Mouse (Mus musculus): ENCODE data around the gene Sh2d1b2. TPM values are rescaled to one million over a fixed set of nuclear protein-coding genes. Genes with fewer than 3 reads are reported as not detected.
A peak's percentile ranks its signal among the peaks of the same experiment; 100 is the strongest.

Gene Sh2d1b2
- total and polyA plus RNA-seq, 3 experiments: not detected

DNA sequence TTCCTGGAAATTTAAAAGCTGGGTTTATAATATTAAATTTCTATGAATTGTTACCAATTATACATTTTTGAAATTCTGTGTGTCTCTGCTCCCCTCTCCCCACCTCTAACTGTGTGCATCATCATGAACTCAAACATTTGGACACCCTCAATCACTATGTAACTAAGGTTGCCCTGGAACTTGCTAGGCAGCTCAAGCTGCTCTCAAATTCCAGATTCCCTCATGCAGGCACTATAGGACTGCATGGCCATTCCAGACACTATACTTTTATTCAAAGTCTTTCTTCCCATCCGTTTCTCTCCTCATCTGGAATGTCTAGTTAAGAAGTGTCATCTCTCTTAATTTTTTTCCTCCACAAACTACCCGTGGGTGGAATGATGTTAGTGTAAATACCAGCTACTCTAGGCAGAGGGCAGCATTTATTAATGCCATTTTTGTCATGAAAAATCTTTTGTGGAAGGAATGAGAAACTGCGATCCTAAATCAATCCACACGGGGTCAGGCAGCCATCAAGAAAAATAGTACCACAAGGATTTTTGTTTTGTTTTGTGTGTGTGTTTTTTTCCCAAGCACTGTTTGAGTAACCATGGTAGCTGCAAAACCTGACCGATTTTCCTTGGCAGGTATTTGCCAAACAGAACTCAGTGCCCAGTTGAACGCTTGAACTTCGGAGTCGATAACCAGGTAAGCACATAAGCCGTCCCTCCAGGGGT lies 59.8 kb downstream of the Sh2d1b2 start:
- WGBS: 27% methylated on average over 9 of the region's 9 CpGs
- peak in 1 of 2 experiments; percentile 9 for DNase-seq
- intact Hi-C loops (cut with DNase I): loop anchor here (1.0 to 5.0 kb wide), 2 partner anchors 321 to 545 kb away; no protein-coding TSS in a partner anchor

DNA sequence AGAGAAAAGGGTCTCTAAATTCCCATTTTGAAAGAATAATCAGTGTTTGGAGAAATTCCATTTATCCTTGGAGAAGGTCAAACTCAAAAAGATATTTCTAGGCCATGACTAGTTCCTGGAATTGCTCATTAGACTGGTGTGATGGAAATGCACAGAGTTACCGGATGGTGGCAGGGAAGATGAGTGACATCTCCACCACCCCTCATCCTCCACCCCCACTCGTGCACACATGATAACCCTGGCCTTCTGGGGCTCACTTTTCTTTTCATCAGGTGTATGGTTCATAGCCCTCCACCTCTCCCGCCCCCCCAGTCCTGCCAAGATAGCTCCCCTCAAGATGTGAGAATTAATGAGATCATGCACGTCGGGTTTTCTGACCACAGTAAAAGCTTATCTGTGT lies 60.7 kb downstream of the Sh2d1b2 start:
- Histone ChIP-seq H3K9ac (ENCODE audit: low read depth, low read length) (no peak overlapping the region), H3K4me3 (no peak overlapping the region), H3K79me2 (replicated peaks; ENCODE audit: control insufficient read depth, insufficient read depth, low read length) (no peaks in the 10 kb centered on the region), H3K4me1 (ENCODE audit: control insufficient read depth, insufficient read depth, low read length) (no peaks in the 10 kb centered on the region), H3K27me3 (ENCODE audit: control insufficient read depth, insufficient read depth, low read length) (no peaks in the 10 kb centered on the region), H3K27ac (no peak overlapping the region), H3K36me3 (ENCODE audit: control insufficient read depth, insufficient read depth, low read length) (no peaks in the 10 kb centered on the region)
- intact Hi-C loops (cut with DNase I): loop anchor here (5.0 kb wide), 1 partner anchor 544 kb away; no protein-coding TSS in a partner anchor
- DNase-seq: no peak
- 79% methylated on average over 5 of the region's 5 CpGs for whole genome bisulfite sequencing
- TF ChIP-seq EP300 (IDR thresholded peaks at IDR 0.05; ENCODE audit: insufficient read depth, low read depth, low read length) (no peak), POLR2A (IDR thresholded peaks at IDR 0.05; ENCODE audit: insufficient read depth, low read depth, low read length) (no peak), CTCF (IDR thresholded peaks at IDR 0.05) (no peak)

More for the DNA sequence above, 59.8 kb downstream of the Sh2d1b2 start:
- Histone ChIP-seq H3K27me3 (ENCODE audit: control insufficient read depth, insufficient read depth, low read length) (no peaks in the 10 kb centered on the region), H3K9ac (ENCODE audit: low read depth, low read length) (no peak overlapping the region), H3K4me3 (no peak overlapping the region), H3K27ac (no peak overlapping the region), H3K36me3 (ENCODE audit: control insufficient read depth, insufficient read depth, low read length) (no peaks in the 10 kb centered on the region), H3K4me1 (ENCODE audit: control insufficient read depth, insufficient read depth, low read length) (no peaks in the 10 kb centered on the region), H3K79me2 (replicated peaks; ENCODE audit: control insufficient read depth, insufficient read depth, low read length) (no peaks in the 10 kb centered on the region)
- peak; percentile 93 for TF ChIP-seq CTCF (IDR thresholded peaks at IDR 0.05)
- no peak for TF ChIP-seq POLR2A (IDR thresholded peaks at IDR 0.05; ENCODE audit: insufficient read depth, low read depth, low read length)

DNA sequence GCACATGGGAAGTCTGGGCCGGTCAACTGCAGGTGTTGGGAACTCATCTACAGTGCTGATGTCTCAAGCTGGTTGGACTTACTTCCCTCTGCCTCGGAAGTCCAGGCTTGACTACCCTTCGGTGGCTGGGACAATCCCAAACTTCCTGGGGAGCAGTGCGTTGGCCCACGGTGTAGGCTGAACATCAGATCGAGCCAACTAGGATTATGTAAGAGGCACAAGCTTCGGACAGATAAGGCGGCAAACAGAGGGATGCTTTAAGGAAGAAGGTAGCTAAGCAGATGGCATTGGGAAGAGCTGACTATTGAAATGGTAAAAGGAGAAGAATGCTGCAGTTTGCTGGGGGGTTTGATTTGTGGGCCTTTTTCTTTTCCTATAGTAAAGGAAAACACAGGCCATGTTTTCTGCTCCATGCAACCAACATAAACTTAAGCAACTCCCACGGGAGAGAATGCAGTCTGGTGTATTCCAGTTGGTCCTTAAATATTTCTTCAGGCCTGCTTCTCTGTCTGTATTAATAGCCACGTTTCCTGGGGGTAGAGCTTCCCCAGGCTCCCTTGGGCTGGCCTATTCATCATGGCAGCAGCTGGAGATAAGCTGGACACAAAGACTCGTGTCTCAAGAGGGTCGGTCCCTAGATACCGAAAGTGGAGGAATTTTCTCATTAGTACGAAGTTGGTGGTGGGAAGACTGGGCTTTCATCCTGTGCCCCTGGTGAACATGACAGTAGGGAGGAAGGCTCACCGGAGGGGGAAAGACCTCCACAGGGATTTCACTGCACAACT lies 62.4 kb downstream of the Sh2d1b2 start:
- TF ChIP-seq POLR2A (IDR thresholded peaks at IDR 0.05; ENCODE audit: insufficient read depth, low read depth, low read length): no peak
- TF ChIP-seq CTCF (IDR thresholded peaks at IDR 0.05): no peak
- no peak for TF ChIP-seq EP300 (IDR thresholded peaks at IDR 0.05; ENCODE audit: insufficient read depth, low read depth, low read length)
- intact Hi-C loops (cut with DNase I): loop anchor here (5.0 kb wide), 1 partner anchor 542 kb away; no protein-coding TSS in a partner anchor

DNA sequence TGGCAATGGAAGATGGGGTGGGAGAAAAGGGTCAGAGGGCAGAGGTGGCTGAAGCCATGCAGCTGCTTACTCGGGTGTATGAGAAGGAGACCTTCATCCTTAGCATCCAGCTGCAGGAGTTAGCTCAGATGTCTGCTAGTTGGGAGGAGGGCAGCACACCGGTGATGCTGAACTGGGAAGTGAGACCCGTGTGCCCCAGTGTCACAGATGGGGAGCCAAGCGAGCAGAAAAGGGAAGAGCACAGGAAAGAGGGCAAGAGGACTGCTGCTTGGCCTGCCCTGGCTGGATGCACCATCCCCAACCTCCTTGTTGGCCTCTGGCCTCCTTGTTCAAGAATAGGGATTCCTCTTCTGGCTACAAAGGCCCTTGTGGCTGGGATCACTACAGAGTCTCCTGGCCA lies 66.9 kb downstream of the Sh2d1b2 start:
- TF ChIP-seq POLR2A (IDR thresholded peaks at IDR 0.05; ENCODE audit: insufficient read depth, low read depth, low read length): no peak
- Histone ChIP-seq H3K4me1 (ENCODE audit: control insufficient read depth, insufficient read depth, low read length) (no peaks in the 10 kb centered on the region), H3K9ac (ENCODE audit: low read depth, low read length) (no peak overlapping the region), H3K27me3 (ENCODE audit: control insufficient read depth, insufficient read depth, low read length) (no peaks in the 10 kb centered on the region), H3K79me2 (replicated peaks; ENCODE audit: control insufficient read depth, insufficient read depth, low read length) (no peaks in the 10 kb centered on the region), H3K27ac (no peak overlapping the region), H3K4me3 (no peak overlapping the region), H3K36me3 (ENCODE audit: control insufficient read depth, insufficient read depth, low read length) (no peaks in the 10 kb centered on the region)
- WGBS: 69% methylated on average over 4 of the region's 4 CpGs
- intact Hi-C loops (cut with DNase I): no loop called here
- no peak for DNase-seq

More for the DNA sequence above, 62.4 kb downstream of the Sh2d1b2 start:
- Histone ChIP-seq H3K36me3 (ENCODE audit: control insufficient read depth, insufficient read depth, low read length) (no peaks in the 10 kb centered on the region), H3K9ac (ENCODE audit: low read depth, low read length) (no peak overlapping the region), H3K27ac (no peak overlapping the region), H3K79me2 (replicated peaks; ENCODE audit: control insufficient read depth, insufficient read depth, low read length) (no peaks in the 10 kb centered on the region), H3K4me1 (ENCODE audit: control insufficient read depth, insufficient read depth, low read length) (no peaks in the 10 kb centered on the region), H3K4me3 (no peak overlapping the region), H3K27me3 (ENCODE audit: control insufficient read depth, insufficient read depth, low read length) (no peaks in the 10 kb centered on the region)
- DNase-seq: no peak
- WGBS: 63% methylated on average over 15 of the region's 15 CpGs

DNA sequence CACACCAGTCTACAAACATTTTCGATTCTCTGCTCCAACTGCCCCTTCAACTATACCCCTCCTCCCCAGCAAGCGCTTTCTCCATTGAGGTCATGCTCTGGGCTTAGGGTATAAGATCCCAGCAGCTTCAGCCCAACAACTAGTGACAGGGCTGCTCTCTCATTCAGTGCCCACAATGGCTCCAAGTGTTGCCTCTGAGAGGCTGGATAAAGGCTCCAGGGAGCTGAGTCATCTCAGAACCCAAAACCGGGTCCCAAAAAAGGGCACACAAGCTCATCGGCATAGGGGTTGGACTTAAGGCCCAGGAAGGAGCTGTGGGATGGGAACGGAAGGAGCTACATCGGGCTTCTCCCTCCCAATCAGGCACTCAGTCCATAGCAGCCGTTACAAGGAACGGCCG lies 69.1 kb downstream of the Sh2d1b2 start:
- Histone ChIP-seq H3K4me3 (no peak overlapping the region), H3K9ac (ENCODE audit: low read depth, low read length) (no peak overlapping the region), H3K79me2 (replicated peaks; ENCODE audit: control insufficient read depth, insufficient read depth, low read length) (no peaks in the 10 kb centered on the region), H3K27ac (no peak overlapping the region), H3K4me1 (ENCODE audit: control insufficient read depth, insufficient read depth, low read length) (no peaks in the 10 kb centered on the region), H3K27me3 (ENCODE audit: control insufficient read depth, insufficient read depth, low read length) (no peaks in the 10 kb centered on the region), H3K36me3 (ENCODE audit: control insufficient read depth, insufficient read depth, low read length) (no peaks in the 10 kb centered on the region)
- DNase-seq: no peak
- TF ChIP-seq POLR2A (IDR thresholded peaks at IDR 0.05; ENCODE audit: insufficient read depth, low read depth, low read length) (no peak), CTCF (IDR thresholded peaks at IDR 0.05) (no peak), EP300 (IDR thresholded peaks at IDR 0.05; ENCODE audit: insufficient read depth, low read depth, low read length) (no peak)
- WGBS: 90% methylated on average over 9 of the region's 9 CpGs
- intact Hi-C loops (cut with DNase I): no loop called here

DNA sequence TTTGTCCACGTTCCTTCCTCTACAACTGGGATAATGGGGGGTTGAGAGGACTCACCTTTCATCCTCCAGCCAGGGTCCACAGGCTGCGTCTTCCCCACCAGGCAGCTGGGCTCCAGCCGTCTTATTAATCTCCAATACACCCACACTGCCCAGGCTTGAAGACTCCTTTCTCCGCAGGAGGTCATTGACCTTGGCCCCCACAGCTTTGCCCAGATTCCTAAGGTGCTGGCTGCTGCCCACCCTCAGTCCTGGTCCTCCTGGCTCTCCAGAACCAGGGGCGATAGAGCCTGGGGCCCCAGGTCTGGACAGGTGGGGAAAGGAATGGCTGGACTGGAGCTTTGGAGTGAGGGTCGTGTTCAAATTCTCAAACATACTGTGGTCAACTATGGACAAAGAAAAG lies 69.9 kb downstream of the Sh2d1b2 start:
- no peaks in the 10 kb centered on the region for H3K79me2 ChIP-seq (replicated peaks; ENCODE audit: control insufficient read depth, insufficient read depth, low read length)
- H3K27ac ChIP-seq: no peak overlapping the region
- TF ChIP-seq POLR2A (IDR thresholded peaks at IDR 0.05; ENCODE audit: insufficient read depth, low read depth, low read length) (no peak), CTCF (IDR thresholded peaks at IDR 0.05) (no peak), EP300 (IDR thresholded peaks at IDR 0.05; ENCODE audit: insufficient read depth, low read depth, low read length) (no peak)
- WGBS: 90% methylated on average over 6 of the region's 6 CpGs
- H3K36me3 ChIP-seq (ENCODE audit: control insufficient read depth, insufficient read depth, low read length): no peaks in the 10 kb centered on the region
- no peaks in the 10 kb centered on the region for H3K4me1 ChIP-seq (ENCODE audit: control insufficient read depth, insufficient read depth, low read length)
- intact Hi-C loops (cut with DNase I): no loop called here
- no peak overlapping the region for H3K4me3 ChIP-seq
- no peak overlapping the region for H3K9ac ChIP-seq (ENCODE audit: low read depth, low read length)
- DNase-seq: no peak
- no peaks in the 10 kb centered on the region for H3K27me3 ChIP-seq (ENCODE audit: control insufficient read depth, insufficient read depth, low read length)
